Mouse (Mus musculus): ENCODE measurements around the gene Insl6.

DNA sequence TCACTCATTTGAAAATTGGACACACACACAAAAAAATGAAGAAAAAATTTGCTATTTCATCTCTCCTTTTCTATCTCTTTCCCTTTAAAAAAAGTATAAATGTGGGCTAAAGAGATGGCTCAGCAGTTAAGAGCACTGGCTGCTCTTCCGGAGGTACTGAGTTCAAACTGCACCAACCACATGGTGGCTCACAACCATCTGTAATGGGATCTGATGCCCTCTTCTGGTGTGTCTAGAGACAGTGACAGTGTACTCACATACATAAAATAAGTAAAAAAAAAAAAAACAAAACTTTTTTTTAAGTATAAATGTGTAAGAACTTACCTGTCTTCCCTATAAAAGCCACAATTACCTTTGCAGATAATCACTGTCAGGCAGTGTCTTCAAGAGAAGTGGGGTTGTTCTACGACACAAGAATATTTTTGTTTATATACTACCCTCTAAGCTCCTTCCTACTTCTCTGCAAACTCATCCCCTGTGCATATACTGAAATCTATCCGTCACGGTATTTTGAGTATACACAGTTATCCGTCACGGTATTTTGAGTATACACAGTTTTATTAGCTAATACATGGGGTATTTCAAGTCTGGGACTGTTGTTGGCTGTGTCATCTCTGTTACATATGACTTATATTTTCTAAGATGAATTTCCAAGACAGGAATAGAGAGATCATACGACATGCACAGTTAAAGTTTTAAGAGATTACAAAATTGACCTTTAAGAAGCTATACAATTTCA lies 45.6 kb upstream of the Insl6 start:
- TF ChIP-seq POLR2A (IDR thresholded peaks at IDR 0.05; ENCODE audit: control insufficient read depth, low read depth, low read length) (no peak), CTCF (IDR thresholded peaks at IDR 0.05; ENCODE audit: control insufficient read depth, insufficient read depth, insufficient replicate concordance, low read depth, low read length) (no peak)

Measured in testis, adult 2 months (tissue).